Mouse (Mus musculus): ENCODE measurements around the gene Rtp2. TPM values are rescaled to one million over a fixed set of nuclear protein-coding genes. Genes with fewer than 3 reads are reported as not detected.
"Not testable (repeated sequence)": the region's sequence is repeated elsewhere in the genome, so short reads cannot be mapped to it uniquely, and the experiment has no call there.

The Rtp2 gene
- polyA plus RNA-seq, 1 experiment from 2014 or later = not detected

DNA sequence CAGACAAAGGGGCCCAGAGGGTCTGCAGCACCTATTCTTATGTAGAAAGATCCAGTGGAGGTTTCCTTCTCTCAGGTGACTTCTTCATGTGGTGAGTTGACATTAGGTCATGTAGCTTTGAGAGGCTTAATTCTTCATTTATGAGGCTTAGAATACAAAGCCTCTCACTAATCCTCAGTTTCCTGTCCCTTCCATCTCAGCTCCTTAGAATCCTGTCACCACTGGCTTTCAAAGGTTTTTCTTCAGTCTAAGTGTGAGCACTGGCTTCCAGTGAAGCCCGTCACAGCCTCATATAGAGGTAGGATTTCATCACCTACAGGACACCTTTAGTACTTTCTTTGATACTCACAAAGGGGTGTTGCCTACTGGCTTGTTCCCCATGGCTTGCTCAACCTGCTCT, 9.3 kb downstream of the Rtp2 start:
- 100% methylated on average over 1 of the region's 1 CpGs for WGBS
- H3K27ac ChIP-seq = no peak overlapping the region
- DNase-seq (ENCODE audit: low spot score) = no peak
- H3K4me1 ChIP-seq (replicated peaks; ENCODE audit: control insufficient read depth, insufficient read depth, low read length) = no peaks in the 10 kb centered on the region
- H3K9ac ChIP-seq = no peak overlapping the region
- no peak for ATAC-seq (ENCODE audit: low FRiP score)
- no peaks in the 10 kb centered on the region for H3K36me3 ChIP-seq (replicated peaks; ENCODE audit: control insufficient read depth, insufficient read depth)
- no peak overlapping the region for H3K4me3 ChIP-seq (replicated peaks; ENCODE audit: low read length)
- H3K27me3 ChIP-seq (ENCODE audit: control insufficient read depth, insufficient read depth, low read length) = no peaks in the 10 kb centered on the region
- no peak overlapping the region for H3K4me2 ChIP-seq (replicated peaks)
- H3K9me3 ChIP-seq (ENCODE audit: control insufficient read depth, low read length) = no peaks in the 10 kb centered on the region

DNA sequence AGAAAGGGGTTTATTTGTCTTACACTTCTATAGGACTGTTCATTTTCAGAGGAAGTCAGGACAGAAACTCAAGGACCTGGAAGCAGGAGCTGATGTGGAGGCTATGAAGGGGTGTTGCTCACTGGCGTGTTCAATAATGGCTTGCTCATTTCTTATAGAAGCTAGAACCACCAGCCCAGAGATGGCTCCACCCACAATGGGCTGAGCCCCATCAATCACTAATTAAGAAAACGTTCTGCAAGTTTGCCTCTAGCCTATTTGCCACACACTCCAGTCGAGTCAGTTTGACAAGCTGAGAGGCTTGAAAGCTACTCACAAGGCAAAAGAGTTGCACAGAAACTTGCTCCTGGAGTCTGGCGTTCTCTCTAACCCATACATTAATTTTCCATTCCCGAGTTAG, 10.5 kb downstream of the Rtp2 start:
- DNase-seq (ENCODE audit: low spot score) = no peak
- 78% methylated on average over 5 of the region's 5 CpGs for WGBS
- Histone ChIP-seq H3K4me3 (replicated peaks; ENCODE audit: low read length) (no peak overlapping the region), H3K27me3 (ENCODE audit: control insufficient read depth, insufficient read depth, low read length) (no peaks in the 10 kb centered on the region), H3K36me3 (replicated peaks; ENCODE audit: control insufficient read depth, insufficient read depth) (no peaks in the 10 kb centered on the region), H3K27ac (no peak overlapping the region), H3K4me2 (replicated peaks) (no peak overlapping the region), H3K9ac (no peak overlapping the region), H3K4me1 (replicated peaks; ENCODE audit: control insufficient read depth, insufficient read depth, low read length) (no peaks in the 10 kb centered on the region), H3K9me3 (ENCODE audit: control insufficient read depth, low read length) (no peaks in the 10 kb centered on the region)
- no peak for ATAC-seq (ENCODE audit: low FRiP score)

DNA sequence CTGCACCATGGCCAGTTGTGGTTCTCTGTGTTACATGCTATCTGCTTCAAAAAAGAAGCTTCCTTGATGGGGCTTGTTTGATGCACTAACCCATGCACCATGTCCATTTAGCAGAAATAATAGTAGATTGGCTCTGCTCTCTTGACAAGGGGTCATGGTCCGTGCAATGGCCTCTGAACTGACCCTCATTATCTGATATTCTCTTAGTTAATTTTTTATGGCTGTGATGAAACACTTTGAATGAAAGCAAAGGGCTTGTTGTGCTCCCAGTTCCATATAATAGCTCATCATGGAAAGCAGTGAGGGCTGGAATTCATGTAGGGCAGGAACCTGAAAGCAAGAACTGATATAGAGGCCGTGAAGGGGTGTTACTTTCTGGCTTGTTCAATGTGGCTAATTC, 12.8 kb downstream of the Rtp2 start:
- WGBS = 81% methylated on average over 2 of the region's 2 CpGs
- no peak overlapping the region for H3K4me2 ChIP-seq (replicated peaks)

GRCm38 (mm10) chr16:23913401-23913800, 18.8 kb downstream of the Rtp2 start:
- Histone ChIP-seq H3K9me3 (ENCODE audit: control insufficient read depth, low read length) (no peaks in the 10 kb centered on the region), H3K4me3 (replicated peaks; ENCODE audit: low read length) (no peak overlapping the region), H3K27ac (no peak overlapping the region), H3K4me2 (replicated peaks) (no peak overlapping the region), H3K4me1 (replicated peaks; ENCODE audit: control insufficient read depth, insufficient read depth, low read length) (no peaks in the 10 kb centered on the region), H3K9ac (no peak overlapping the region), H3K27me3 (ENCODE audit: control insufficient read depth, insufficient read depth, low read length) (no peaks in the 10 kb centered on the region), H3K36me3 (replicated peaks; ENCODE audit: control insufficient read depth, insufficient read depth) (no peaks in the 10 kb centered on the region)
- DNase-seq (ENCODE audit: low spot score) = no peak
- ATAC-seq (ENCODE audit: low FRiP score) = no peak
- 53% methylated on average over 3 of the region's 3 CpGs for WGBS

More for the DNA sequence above, 12.8 kb downstream of the Rtp2 start:
- ATAC-seq (ENCODE audit: low FRiP score) (no peak), DNase-seq (ENCODE audit: low spot score) (no peak)
- H3K9me3 ChIP-seq (ENCODE audit: control insufficient read depth, low read length) = no peaks in the 10 kb centered on the region
- H3K27me3 ChIP-seq (ENCODE audit: control insufficient read depth, insufficient read depth, low read length) = no peaks in the 10 kb centered on the region
- no peak overlapping the region for H3K9ac ChIP-seq
- no peak overlapping the region for H3K4me3 ChIP-seq (replicated peaks; ENCODE audit: low read length)
- no peaks in the 10 kb centered on the region for H3K4me1 ChIP-seq (replicated peaks; ENCODE audit: control insufficient read depth, insufficient read depth, low read length)
- H3K36me3 ChIP-seq (replicated peaks; ENCODE audit: control insufficient read depth, insufficient read depth) = no peaks in the 10 kb centered on the region
- no peak overlapping the region for H3K27ac ChIP-seq

GRCm38 (mm10) chr16:23912741-23913140, 19.5 kb downstream of the Rtp2 start:
- ATAC-seq (ENCODE audit: low FRiP score) (no peak), DNase-seq (ENCODE audit: low spot score) (no peak)
- H3K4me3 ChIP-seq (replicated peaks; ENCODE audit: low read length) = no peak overlapping the region
- no peaks in the 10 kb centered on the region for H3K27me3 ChIP-seq (ENCODE audit: control insufficient read depth, insufficient read depth, low read length)
- H3K4me2 ChIP-seq (replicated peaks) = no peak overlapping the region
- H3K4me1 ChIP-seq (replicated peaks; ENCODE audit: control insufficient read depth, insufficient read depth, low read length) = no peaks in the 10 kb centered on the region
- H3K36me3 ChIP-seq (replicated peaks; ENCODE audit: control insufficient read depth, insufficient read depth) = no peaks in the 10 kb centered on the region
- 89% methylated on average over 13 of the region's 13 CpGs for WGBS
- H3K9me3 ChIP-seq (ENCODE audit: control insufficient read depth, low read length) = no peaks in the 10 kb centered on the region
- no peak overlapping the region for H3K27ac ChIP-seq
- no peak overlapping the region for H3K9ac ChIP-seq

- not testable (repeated sequence) for ATAC-seq (ENCODE audit: low FRiP score); H3K27me3 ChIP-seq (ENCODE audit: control insufficient read depth, insufficient read depth, low read length); DNase-seq (ENCODE audit: low spot score); H3K9ac ChIP-seq; H3K36me3 ChIP-seq (replicated peaks; ENCODE audit: control insufficient read depth, insufficient read depth); H3K27ac ChIP-seq; H3K4me1 ChIP-seq (replicated peaks; ENCODE audit: control insufficient read depth, insufficient read depth, low read length); H3K4me2 ChIP-seq (replicated peaks); H3K9me3 ChIP-seq (ENCODE audit: control insufficient read depth, low read length); H3K4me3 ChIP-seq (replicated peaks; ENCODE audit: low read length)
- WGBS = 85% methylated on average over 3 of the region's 3 CpGs
Observed at GRCm38 (mm10) chr16:23909015-23909354, 23.2 kb downstream of the Rtp2 start.

GRCm38 (mm10) chr16:23908076-23909014, 23.8 kb downstream of the Rtp2 start:
- H3K27ac ChIP-seq = not testable (repeated sequence)
- WGBS = 86% methylated on average over 9 of the region's 9 CpGs

GRCm38 (mm10) chr16:23906586-23906985, 25.6 kb downstream of the Rtp2 start:
- WGBS = 94% methylated on average over 3 of the region's 3 CpGs
- H3K4me1 ChIP-seq (replicated peaks; ENCODE audit: control insufficient read depth, insufficient read depth, low read length); H3K4me2 ChIP-seq (replicated peaks); ATAC-seq (ENCODE audit: low FRiP score); H3K4me3 ChIP-seq (replicated peaks; ENCODE audit: low read length); H3K27me3 ChIP-seq (ENCODE audit: control insufficient read depth, insufficient read depth, low read length); H3K9ac ChIP-seq; H3K27ac ChIP-seq; DNase-seq (ENCODE audit: low spot score); H3K36me3 ChIP-seq (replicated peaks; ENCODE audit: control insufficient read depth, insufficient read depth); H3K9me3 ChIP-seq (ENCODE audit: control insufficient read depth, low read length): not testable (repeated sequence)

More at GRCm38 (mm10) chr16:23908076-23909014, 23.8 kb downstream of the Rtp2 start:
- not testable (repeated sequence) for H3K36me3 ChIP-seq (replicated peaks; ENCODE audit: control insufficient read depth, insufficient read depth); ATAC-seq (ENCODE audit: low FRiP score); H3K4me1 ChIP-seq (replicated peaks; ENCODE audit: control insufficient read depth, insufficient read depth, low read length); H3K4me3 ChIP-seq (replicated peaks; ENCODE audit: low read length); H3K9ac ChIP-seq; DNase-seq (ENCODE audit: low spot score); H3K9me3 ChIP-seq (ENCODE audit: control insufficient read depth, low read length); H3K27me3 ChIP-seq (ENCODE audit: control insufficient read depth, insufficient read depth, low read length); H3K4me2 ChIP-seq (replicated peaks)

GRCm38 (mm10) chr16:23901411-23901810, 30.8 kb downstream of the Rtp2 start:
- ATAC-seq (ENCODE audit: low FRiP score) = no peak
- WGBS = 91% methylated on average over 7 of the region's 7 CpGs
- H3K36me3 ChIP-seq (replicated peaks; ENCODE audit: control insufficient read depth, insufficient read depth) = no peaks in the 10 kb centered on the region

More at GRCm38 (mm10) chr16:23901411-23901810, 30.8 kb downstream of the Rtp2 start:
- Histone ChIP-seq H3K4me3 (replicated peaks; ENCODE audit: low read length) (no peak overlapping the region), H3K27me3 (ENCODE audit: control insufficient read depth, insufficient read depth, low read length) (no peaks in the 10 kb centered on the region), H3K4me1 (replicated peaks; ENCODE audit: control insufficient read depth, insufficient read depth, low read length) (peaks cover 13% of the 10 kb centered on the region), H3K27ac (no peak overlapping the region), H3K4me2 (replicated peaks) (no peak overlapping the region), H3K9ac (no peak overlapping the region), H3K9me3 (ENCODE audit: control insufficient read depth, low read length) (no peaks in the 10 kb centered on the region)
- DNase-seq (ENCODE audit: low spot score) = no peak

Measured in hindbrain, embryonic 14.5 days (tissue).